29 mouse cellular contexts compared by ENCODE assay signal in the genomic region with DNA sequence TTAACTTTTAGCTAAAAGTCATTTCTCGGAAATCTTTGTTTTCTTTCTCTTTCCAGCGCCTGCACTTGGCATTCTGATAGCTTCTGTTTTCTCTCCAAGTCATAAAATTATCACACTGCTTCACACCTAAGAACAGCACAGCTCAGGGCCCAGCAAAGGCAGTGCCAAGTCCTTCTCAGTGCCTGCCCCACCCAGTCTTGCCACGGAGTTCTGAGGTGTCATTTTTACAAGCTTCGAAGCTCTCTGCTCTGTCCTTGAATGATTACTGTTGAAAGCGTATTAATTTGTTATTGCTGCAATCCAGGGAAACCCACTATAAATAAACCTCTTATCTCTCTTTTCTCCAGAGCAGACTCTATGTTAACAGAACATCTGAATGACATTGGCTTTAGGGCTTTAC. TPM values are rescaled to one million over a fixed set of nuclear protein-coding genes. Genes with fewer than 3 reads are reported as not detected.
A peak's percentile ranks its signal among the peaks of the same experiment; 100 is the strongest.
DNase-seq lines count a peak whose midpoint lies in the region; ATAC-seq and TF ChIP-seq lines count a peak whose summit lies in the region.
"Had no signal": no experiment of that assay in that cellular context is flagged by ENCODE, and none has a peak within 500 bp of the region (broad histone marks: within the 10 kb centered on the region; RNA-seq: fewer than 3 reads in every experiment).

No protein-coding gene starts in this region.

- no peaks in the 10 kb centered on the region for H3K36me3 ChIP-seq in heart, embryonic 14.5 days (ENCODE audit: control insufficient read depth, insufficient read depth, low read length)
- no peaks in the 10 kb centered on the region; a peak in 1 of 4 replicates for H3K36me3 ChIP-seq in MEL (ENCODE audit: control insufficient read depth in 1 of 2, insufficient read depth in 2 of 2, low read length in 2 of 2)
- H3K36me3 ChIP-seq in heart, postnatal 0 days (replicated peaks; ENCODE audit: control insufficient read depth, insufficient read depth, low read length): no peaks in the 10 kb centered on the region
- H3K36me3 ChIP-seq: liver, embryonic 15.5 days; lung, embryonic 15.5 days; neural tube, embryonic 15.5 days had no signal

- peak; percentile 76 for ATAC-seq in frontal cortex, adult (ENCODE audit: low TSS enrichment)
- peak; percentile 35; the same call in 1 of the 2 replicates for ATAC-seq in heart, embryonic 14.5 days (ENCODE audit: insufficient number of reproducible peaks, insufficient read depth, low FRiP score, low read depth)
- ATAC-seq in heart, postnatal 0 days (ENCODE audit: insufficient read depth, low read depth): 0 out of 2 replicates have a peak, but pooled peaks have one; percentile 51
- ATAC-seq: CD4-positive, CD25-positive, alpha-beta regulatory T cell, adult 4 months; forebrain, embryonic 13.5 days; inflammation-experienced regulatory T-cells, adult 6 months had no signal

- H3K4me3 ChIP-seq in heart, embryonic 14.5 days (ENCODE audit: control insufficient read depth in 1 of 2, insufficient read depth in 1 of 2, low read depth in 1 of 2, low read length in 2 of 2): no peak overlapping the region
- H3K4me3 ChIP-seq in MEL (ENCODE audit: control insufficient read depth in 1 of 2, insufficient read depth in 1 of 2, low read depth in 2 of 2, low read length in 2 of 2): no peak overlapping the region
- no peak overlapping the region for H3K4me3 ChIP-seq in heart, postnatal 0 days (ENCODE audit: low read depth, low read length)
- H3K4me3 ChIP-seq: embryonic facial prominence, embryonic 13.5 days; erythroblast, embryonic 14.5 days; forebrain, embryonic 13.5 days; layer of hippocampus, adult 2 months; limb, embryonic 10.5 days; liver, embryonic 15.5 days; lung, embryonic 15.5 days; midbrain, embryonic 10.5 days; neural tube, embryonic 15.5 days had no signal

- DNase-seq in frontal cortex, postnatal 10 days (ENCODE audit: low spot score in 2 of 2): no peak
- DNase-seq in heart, adult 11 months: no peak
- peak; percentile 11 for DNase-seq in MEL (ENCODE audit: low read depth, low spot score)
- DNase-seq in heart, postnatal 0 days (ENCODE audit: low spot score): peak; percentile 29
- DNase-seq in gastrocnemius, adult 18-20 months (ENCODE audit: low spot score): no peak
- DNase-seq in kidney, postnatal 14 days: no peak
- DNase-seq: cerebellum, adult 18-20 months; cerebellum, postnatal 25 days; embryo, embryonic 11 days; gastrocnemius, postnatal 14 days; kidney, adult 9 months; kidney, postnatal 25 days; liver; thymus, postnatal 14 days had no signal

- no peaks in the 10 kb centered on the region for H3K27me3 ChIP-seq in heart, embryonic 14.5 days (ENCODE audit: control insufficient read depth, insufficient read depth, low read length)
- H3K27me3 ChIP-seq in MEL (ENCODE audit: control insufficient read depth in 1 of 2, insufficient read depth in 2 of 2, low read length in 2 of 2): peaks cover 0 to 1% of the 10 kb centered on the region in 2 experiments
- no peaks in the 10 kb centered on the region for H3K27me3 ChIP-seq in heart, postnatal 0 days (ENCODE audit: control insufficient read depth, insufficient read depth, low read length)
- H3K27me3 ChIP-seq: embryonic facial prominence, embryonic 13.5 days; forebrain, embryonic 13.5 days; liver, embryonic 15.5 days; lung, embryonic 15.5 days; neural tube, embryonic 15.5 days had no signal

- H3K27ac ChIP-seq in heart, embryonic 14.5 days (replicated peaks in 1 of 2; ENCODE audit: control insufficient read depth in 1 of 2, insufficient read depth in 1 of 2, low read depth in 2 of 2, low read length in 2 of 2): peak overlapping the region; percentile 67 to 73
- H3K27ac ChIP-seq in MEL (ENCODE audit: control insufficient read depth, low read depth, low read length): no peak overlapping the region
- H3K27ac ChIP-seq in heart, postnatal 0 days (ENCODE audit: low read depth): peak overlapping the region; percentile 47; the same call in 1 of the 2 replicates
- H3K27ac ChIP-seq: embryonic facial prominence, embryonic 13.5 days; forebrain, embryonic 13.5 days; hindbrain, embryonic 14.5 days; layer of hippocampus, adult 2 months; limb, embryonic 10.5 days; liver, embryonic 15.5 days; lung, embryonic 15.5 days; macrophage; midbrain, embryonic 10.5 days; neural tube, embryonic 15.5 days had no signal

- H3K9ac ChIP-seq in heart, embryonic 14.5 days (ENCODE audit: low read length): 0 out of 2 replicates have a peak overlapping the region, but pooled peaks have one; percentile 8
- H3K9ac ChIP-seq in MEL (ENCODE audit: control insufficient read depth, low read depth, low read length, poor library complexity, severe bottlenecking): no peak overlapping the region
- H3K9ac ChIP-seq in heart, postnatal 0 days (replicated peaks; ENCODE audit: low read depth, low read length): no peak overlapping the region
- H3K9ac ChIP-seq: embryonic facial prominence, embryonic 13.5 days; forebrain, embryonic 13.5 days; hindbrain, embryonic 14.5 days; liver, embryonic 15.5 days; lung, embryonic 15.5 days; neural tube, embryonic 15.5 days had no signal

- TF ChIP-seq RAD21 in MEL (IDR thresholded peaks at IDR 0.05; ENCODE audit: low read depth, low read length): no peak

- TF ChIP-seq EP300 in MEL (IDR thresholded peaks at IDR 0.05; ENCODE audit: low read depth in 1 of 2, low read length in 2 of 2): no peak
- TF ChIP-seq EP300 in heart, postnatal 0 days (IDR thresholded peaks at IDR 0.05; ENCODE audit: low read depth): no peak

- TF ChIP-seq CTCF in MEL (IDR thresholded peaks at IDR 0.05 in 2 of 3, conservative IDR thresholded peaks at IDR 0.05 in 1 of 3; ENCODE audit: control insufficient read depth in 1 of 3, insufficient read depth in 1 of 3, low read depth in 2 of 3, low read length in 3 of 3, poor library complexity in 1 of 3, severe bottlenecking in 1 of 3): no peak
- TF ChIP-seq CTCF in heart, postnatal 0 days (IDR thresholded peaks at IDR 0.05; ENCODE audit: low read depth): no peak

- H3K79me2 ChIP-seq in MEL (ENCODE audit: control insufficient read depth, insufficient read depth, low read length, poor library complexity): no peaks in the 10 kb centered on the region

- TF ChIP-seq POLR2A in MEL (IDR thresholded peaks at IDR 0.05; ENCODE audit: control insufficient read depth in 1 of 2, insufficient read depth in 1 of 2, low read depth in 1 of 2, low read length in 2 of 2, poor library complexity in 1 of 2): no peak

- WGBS in heart, embryonic 14.5 days: 12% methylated on average over 5 of the region's 5 CpGs
- WGBS in heart, postnatal 0 days: 8% methylated on average over 5 of the region's 5 CpGs

- H3K9me3 ChIP-seq in heart, embryonic 14.5 days (ENCODE audit: control insufficient read depth, low read length): no peaks in the 10 kb centered on the region
- H3K9me3 ChIP-seq in MEL (replicated peaks; ENCODE audit: insufficient read depth, low read length): no peaks in the 10 kb centered on the region
- H3K9me3 ChIP-seq in heart, postnatal 0 days (replicated peaks; ENCODE audit: control insufficient read depth, low read length): no peaks in the 10 kb centered on the region
- H3K9me3 ChIP-seq: embryonic facial prominence, embryonic 13.5 days; forebrain, embryonic 13.5 days; limb, embryonic 10.5 days; liver, embryonic 15.5 days; lung, embryonic 15.5 days; midbrain, embryonic 10.5 days; neural tube, embryonic 15.5 days had no signal

- peak overlapping the region; percentile 40 for H3K4me2 ChIP-seq in heart, embryonic 14.5 days (ENCODE audit: low read length)
- no peak overlapping the region for H3K4me2 ChIP-seq in heart, postnatal 0 days (ENCODE audit: low read depth, low read length)
- H3K4me2 ChIP-seq: embryonic facial prominence, embryonic 13.5 days; forebrain, embryonic 13.5 days; hindbrain, embryonic 14.5 days; liver, embryonic 15.5 days; lung, embryonic 15.5 days; neural tube, embryonic 15.5 days had no signal

- peaks cover 0 to 15% of the 10 kb centered on the region in 2 experiments; a peak in 2 of 4 replicates for H3K4me1 ChIP-seq in heart, embryonic 14.5 days (ENCODE audit: control insufficient read depth in 2 of 2, insufficient read depth in 2 of 2, low read length in 2 of 2)
- no peaks in the 10 kb centered on the region for H3K4me1 ChIP-seq in MEL (ENCODE audit: control insufficient read depth in 1 of 2, insufficient read depth in 2 of 2, low read length in 2 of 2)
- H3K4me1 ChIP-seq in heart, postnatal 0 days (ENCODE audit: control insufficient read depth, insufficient read depth): peaks cover 8% of the 10 kb centered on the region
- H3K4me1 ChIP-seq: embryonic facial prominence, embryonic 13.5 days; forebrain, embryonic 13.5 days; limb, embryonic 10.5 days; liver, embryonic 15.5 days; lung, embryonic 15.5 days; neural tube, embryonic 15.5 days had no signal

TF ChIP-seq in MEL, 35 proteins besides CTCF, POLR2A, EP300 and RAD21 (continues in another document):
- no peak for TF ChIP-seq UBTF (IDR thresholded peaks at IDR 0.05; ENCODE audit: borderline replicate concordance, insufficient read depth, low read depth, low read length)
- no peak for TF ChIP-seq KAT2A (conservative IDR thresholded peaks at IDR 0.05; ENCODE audit: low read depth, low read length)
- no peak for TF ChIP-seq JUND (IDR thresholded peaks at IDR 0.05; ENCODE audit: low read depth, low read length)
- TF ChIP-seq RCOR1 (IDR thresholded peaks at IDR 0.05; ENCODE audit: low read depth, low read length): no peak
- no peak for TF ChIP-seq BHLHE40 (IDR thresholded peaks at IDR 0.05; ENCODE audit: borderline replicate concordance, low read depth, low read length)
- TF ChIP-seq USF2 (IDR thresholded peaks at IDR 0.05; ENCODE audit: borderline replicate concordance in 1 of 2, insufficient read depth in 1 of 2, low read depth in 1 of 2, low read length in 2 of 2): no peak
- no peak for TF ChIP-seq CHD2 (IDR thresholded peaks at IDR 0.05; ENCODE audit: low read length)
- TF ChIP-seq USF1 (IDR thresholded peaks at IDR 0.05; ENCODE audit: low read depth, low read length): no peak

RNA-seq across cellular contexts. Expression of a gene that starts 15.7 kb away (rescaled TPM):
- polyA plus RNA-seq in heart, embryonic 14.5 days (2014; fragmentation: Nextera tagmentation; extraction: Ambion mirVana): 2.5 TPM in 2 replicates
- total RNA-seq in MEL (2012; rRNA removed): not detected in 2 replicates
- not detected for polyA plus RNA-seq in MEL (2012; ENCODE audit: insufficient read depth in 1 of 2, insufficient read length in 2 of 2, low read depth in 1 of 2, low replicate concordance in 2 of 2, missing spikeins in 1 of 2)
- 1.7 and 2.0 TPM in 2 replicates for total RNA-seq in heart, postnatal 0 days (2014; rRNA removed; ENCODE audit: low replicate concordance)
- 3.3 and 3.7 TPM in 2 replicates for polyA plus RNA-seq in heart, postnatal 0 days (2015; fragmentation: Nextera tagmentation; extraction: Ambion mirVana)
- 1 to 10 TPM in 1 of 2 experiments, under 1 TPM in 1; 0.48 to 1.5 TPM for total RNA-seq in gastrocnemius, adult 18-20 months (2021)
- polyA plus RNA-seq: CD4-positive, CD25-positive, alpha-beta regulatory T cell, adult 4 months; erythroblast, embryonic 14.5 days; macrophage had no signal

RNA-seq across cellular contexts. Expression of a gene that starts 19.1 kb away (rescaled TPM):
- polyA plus RNA-seq in heart, embryonic 14.5 days (2014; fragmentation: Nextera tagmentation; extraction: Ambion mirVana): 24.7 and 31.0 TPM in 2 replicates
- 44.3 and 46.7 TPM in 2 replicates for total RNA-seq in MEL (2012; rRNA removed)
- 100 to 1,000 TPM in 1 of 2 experiments, 10 to 100 TPM in 1; 31.7 to 247 TPM for polyA plus RNA-seq in MEL (2012; ENCODE audit: insufficient read depth in 1 of 2, insufficient read length in 2 of 2, low read depth in 1 of 2, low replicate concordance in 2 of 2, missing spikeins in 1 of 2)
- total RNA-seq in heart, postnatal 0 days (2014; rRNA removed; ENCODE audit: low replicate concordance): 13.6 and 19.9 TPM in 2 replicates
- 11.3 and 14.3 TPM in 2 replicates for polyA plus RNA-seq in heart, postnatal 0 days (2015; fragmentation: Nextera tagmentation; extraction: Ambion mirVana)
- total RNA-seq in gastrocnemius, adult 18-20 months (2021): 10 to 100 TPM; 11.1 to 11.8 TPM

Comparison
In these comparisons a context has a peak if more than half of its experiments do, and no peak if none do; other contexts are left out.
1. DNase-seq: peak in MEL (single experiment) and heart, postnatal 0 days (single experiment); none in frontal cortex, postnatal 10 days (0 of 2), heart, adult 11 months (single experiment), gastrocnemius, adult 18-20 months (single experiment) and kidney, postnatal 14 days (single experiment).
2. Peak in every context shown above with its lines, with median percentiles within 50 percentile points of each other: ATAC-seq.